Mouse (Mus musculus): ENCODE data around the gene A930002H24Rik.

A930002H24Rik gene

GRCm38 (mm10) chr17:63831550-63831949 lies 32.0 kb downstream of the A930002H24Rik start:
- no peak for DNase-seq (ENCODE audit: low spot score)

- no peak for DNase-seq (ENCODE audit: low spot score)
Observed at GRCm38 (mm10) chr17:63828561-63829332, 34.8 kb downstream of the A930002H24Rik start.

GRCm38 (mm10) chr17:63826767-63827166 lies 36.8 kb downstream of the A930002H24Rik start:
- no peak for DNase-seq (ENCODE audit: low spot score)

DNA sequence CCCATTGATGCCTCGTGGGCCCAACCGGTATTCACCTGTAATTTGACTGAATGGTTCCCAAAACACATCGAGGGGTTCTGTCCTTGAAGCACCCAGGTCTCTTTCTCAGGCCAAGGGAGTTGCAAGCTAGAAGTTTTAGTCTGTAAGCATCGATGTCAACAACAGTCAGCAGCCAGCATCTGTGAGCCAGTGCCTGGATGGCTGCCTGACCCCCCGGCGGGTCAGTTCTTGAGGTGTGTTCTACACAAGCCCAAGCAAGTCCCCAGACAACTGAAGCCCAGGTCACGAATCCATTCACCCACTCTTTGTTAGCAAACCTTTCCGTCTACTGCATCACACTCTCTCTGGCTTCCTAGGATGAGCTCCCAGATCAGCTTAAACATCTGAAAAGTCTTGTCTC lies 37.4 kb downstream of the A930002H24Rik start:
- DNase-seq (ENCODE audit: low spot score): no peak

DNA sequence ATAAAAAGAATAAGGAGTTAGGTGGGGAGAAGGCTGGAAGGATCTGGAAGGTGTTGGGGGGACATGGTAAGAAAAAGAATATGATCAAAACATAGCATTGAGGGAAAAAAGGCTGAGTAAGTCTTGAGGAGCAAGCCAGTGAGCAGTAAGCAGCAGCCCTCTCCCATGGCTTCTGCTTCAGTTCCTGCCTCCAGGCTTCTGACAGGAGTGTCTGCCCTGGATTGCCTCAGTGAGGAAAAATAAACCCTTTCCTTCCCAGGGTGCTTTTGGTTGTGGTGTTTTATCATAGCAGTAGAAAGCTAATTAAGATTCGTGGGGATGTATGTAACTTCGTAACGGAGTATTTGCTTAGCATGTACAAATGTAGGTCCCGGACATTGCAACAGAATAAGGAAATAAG lies 39.5 kb downstream of the A930002H24Rik start:
- DNase-seq (ENCODE audit: low spot score): no peak

- DNase-seq (ENCODE audit: low spot score): no peak
Observed at GRCm38 (mm10) chr17:63818444-63819027, 45.1 kb downstream of the A930002H24Rik start.

DNA sequence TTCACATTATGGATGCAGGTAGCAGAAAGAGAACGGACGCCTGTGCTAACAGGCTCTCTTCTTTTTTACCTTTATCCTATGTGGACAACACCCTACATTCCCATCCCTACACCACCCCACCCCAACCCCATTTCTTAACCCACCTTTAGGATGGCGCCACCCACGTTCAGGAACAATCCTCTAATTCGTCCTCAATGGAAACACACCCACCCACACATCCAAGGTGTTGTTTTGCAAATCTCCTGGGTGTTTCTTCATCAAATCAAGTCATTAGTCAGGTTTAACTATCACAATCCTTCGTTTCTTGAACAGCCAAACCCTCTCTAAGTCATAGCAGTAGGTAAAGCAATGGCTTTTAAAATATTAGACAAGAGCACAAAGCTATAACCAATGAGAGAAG lies 50.0 kb downstream of the A930002H24Rik start:
- DNase-seq (ENCODE audit: low spot score): no peak
